Mouse (Mus musculus) C2C12 (cell line): ENCODE measurements around the gene Tmem121b.

Experiments
- CEBPB ChIP-seq: IDR thresholded peaks from one replicate; pipeline ENCODE4 v1.6.1; 2011; ENCODE audit warnings: low read depth, mild to moderate bottlenecking, control low read depth, moderate library complexity
- CTCF ChIP-seq: IDR thresholded peaks from one replicate; pipeline ENCODE4 v1.5.1; 2011; ENCODE audit not compliant: control insufficient read depth, insufficient read depth, insufficient read length
- FOSL1 ChIP-seq: IDR thresholded peaks from one replicate; pipeline ENCODE4 v1.8.0; 2011; ENCODE audit warnings: mild to moderate bottlenecking, low read length; ENCODE audit not compliant: poor library complexity, insufficient read depth, severe bottlenecking
- MAX ChIP-seq: IDR thresholded peaks from one replicate; pipeline ENCODE4 v1.6.1; 2011; ENCODE audit warnings: mild to moderate bottlenecking, control low read depth
- MYOD1 ChIP-seq: IDR thresholded peaks from one replicate; pipeline ENCODE4 v1.6.1; 2011; ENCODE audit warnings: low read depth; ENCODE audit not compliant: control insufficient read depth, insufficient read length
- MYOG ChIP-seq: IDR thresholded peaks from one replicate; pipeline ENCODE4 v1.6.1; 2011; ENCODE audit not compliant: control insufficient read depth, insufficient read length; ENCODE audit errors: extremely low read depth
- USF1 ChIP-seq: IDR thresholded peaks from one replicate; pipeline ENCODE4 v1.6.1; 2011; ENCODE audit warnings: low read depth, mild to moderate bottlenecking, control low read depth, moderate library complexity

DNA sequence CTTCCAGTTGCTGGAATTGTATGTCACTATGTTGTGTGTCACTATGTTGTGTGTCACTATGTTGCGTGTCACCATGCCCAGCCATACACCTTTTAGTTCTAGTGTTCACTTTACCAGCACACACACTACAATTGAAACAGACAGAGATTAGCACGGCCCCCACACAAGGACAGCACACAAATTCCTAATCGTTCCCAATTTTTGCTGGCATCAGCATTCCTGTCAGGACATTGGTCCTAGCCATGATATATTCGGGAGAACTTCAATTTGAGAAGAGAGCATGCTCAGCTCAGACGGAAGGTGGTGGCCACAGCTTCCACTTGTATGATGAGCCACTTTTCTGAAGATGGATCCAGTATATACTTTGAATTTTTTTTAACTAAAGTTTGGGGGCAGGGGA is 31.2 kb upstream of the Tmem121b start:
- no peak for TF ChIP-seq FOSL1
- no peak for TF ChIP-seq MAX
- TF ChIP-seq CTCF: no peak
- no peak for TF ChIP-seq MYOG
- no peak for TF ChIP-seq USF1
- TF ChIP-seq MYOD1: no peak
- TF ChIP-seq CEBPB: no peak
